Mouse (Mus musculus): Measurements from ENCODE around the gene Osbpl6. TPM values are rescaled to one million over a fixed set of nuclear protein-coding genes. Genes with fewer than 3 reads are reported as not detected.

Gene Osbpl6
- total RNA-seq, 1 experiment from 2014 or later = not detected

DNA sequence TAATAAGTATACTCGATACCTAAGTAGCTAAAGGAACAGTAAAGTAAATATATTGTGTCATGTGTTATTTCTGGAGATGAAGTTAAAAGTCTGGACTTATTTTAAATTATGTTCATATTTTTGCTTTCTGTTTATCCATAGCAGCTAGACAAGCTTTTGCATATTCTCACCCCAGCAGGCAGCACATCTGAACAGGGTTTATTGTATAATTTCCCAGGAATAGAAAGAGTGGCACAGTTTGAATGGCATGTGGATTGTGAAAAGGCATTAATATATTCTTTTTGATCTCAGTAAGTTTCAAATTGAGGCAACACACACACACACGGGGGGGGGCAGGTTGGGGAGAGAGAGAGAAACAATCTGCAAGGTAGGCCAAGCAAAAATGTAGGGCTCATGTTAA, 6.6 kb downstream of the Osbpl6 start:
- ATAC-seq (replicated peaks; ENCODE audit: insufficient number of reproducible peaks, low FRiP score, low TSS enrichment, poor library complexity, severe bottlenecking) = no peak

DNA sequence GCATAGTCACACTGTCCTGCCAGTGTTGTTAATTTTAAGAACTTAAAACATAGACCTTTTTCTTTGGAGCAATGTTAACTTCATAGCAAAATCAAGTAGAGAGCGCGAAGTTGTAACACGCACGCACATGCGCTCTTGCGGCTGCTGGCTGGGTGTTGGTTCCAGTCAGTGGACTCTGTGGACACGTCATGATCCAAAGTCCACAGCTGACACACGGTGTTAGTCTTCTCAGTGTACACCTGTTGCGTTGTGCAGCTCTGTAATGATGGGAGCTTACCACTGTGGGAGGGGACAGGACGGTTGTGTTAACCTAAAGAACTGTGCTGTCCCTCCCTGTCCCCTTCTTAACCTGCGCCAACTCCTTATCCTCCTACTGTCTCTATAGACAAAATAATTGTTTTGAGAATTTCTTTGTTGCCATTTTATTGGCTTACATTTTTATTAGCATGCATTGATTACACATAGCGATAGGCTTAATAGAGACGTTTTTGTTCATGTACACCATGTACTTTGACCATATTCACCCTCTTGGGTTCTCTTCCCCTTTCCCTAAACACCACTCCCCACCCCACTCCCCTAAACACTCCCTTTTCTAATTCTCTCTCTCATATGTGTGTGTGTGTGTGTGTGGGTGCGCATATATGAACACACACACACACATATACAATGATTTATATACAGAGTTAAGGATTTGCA, 11.3 kb downstream of the Osbpl6 start:
- no peak for ATAC-seq (replicated peaks; ENCODE audit: insufficient number of reproducible peaks, low FRiP score, low TSS enrichment, poor library complexity, severe bottlenecking)

- ATAC-seq (replicated peaks; ENCODE audit: insufficient number of reproducible peaks, low FRiP score, low TSS enrichment, poor library complexity, severe bottlenecking) = no peak
These were observed 11.8 kb downstream of the Osbpl6 start for GRCm38 (mm10) chr2:76418142-76418518.

DNA sequence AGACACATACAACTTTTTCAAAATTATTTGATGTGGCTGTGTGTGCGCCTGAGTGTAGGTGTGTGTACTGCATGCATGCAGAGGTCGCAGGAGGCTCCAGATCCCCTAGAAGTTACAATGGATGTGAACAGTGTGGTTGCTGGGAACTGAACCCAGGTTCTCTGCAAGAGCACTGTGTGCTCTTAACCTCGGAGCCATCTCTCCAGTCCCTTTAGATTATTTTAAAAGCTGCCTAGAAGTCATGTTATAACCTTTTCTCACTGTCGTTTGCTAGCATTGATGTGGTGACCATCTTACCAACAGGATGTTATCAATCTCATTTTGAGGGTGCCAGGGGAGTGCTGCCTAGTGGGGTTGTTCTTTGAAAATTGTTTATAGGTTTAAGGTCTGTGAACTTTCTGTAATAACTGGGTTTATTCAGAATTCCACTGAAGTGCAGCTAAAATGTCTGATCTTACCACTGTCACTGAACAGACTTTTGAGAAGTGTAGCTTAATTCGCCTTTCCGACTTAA, 15.2 kb downstream of the Osbpl6 start:
- no peak for ATAC-seq (replicated peaks; ENCODE audit: insufficient number of reproducible peaks, low FRiP score, low TSS enrichment, poor library complexity, severe bottlenecking)

DNA sequence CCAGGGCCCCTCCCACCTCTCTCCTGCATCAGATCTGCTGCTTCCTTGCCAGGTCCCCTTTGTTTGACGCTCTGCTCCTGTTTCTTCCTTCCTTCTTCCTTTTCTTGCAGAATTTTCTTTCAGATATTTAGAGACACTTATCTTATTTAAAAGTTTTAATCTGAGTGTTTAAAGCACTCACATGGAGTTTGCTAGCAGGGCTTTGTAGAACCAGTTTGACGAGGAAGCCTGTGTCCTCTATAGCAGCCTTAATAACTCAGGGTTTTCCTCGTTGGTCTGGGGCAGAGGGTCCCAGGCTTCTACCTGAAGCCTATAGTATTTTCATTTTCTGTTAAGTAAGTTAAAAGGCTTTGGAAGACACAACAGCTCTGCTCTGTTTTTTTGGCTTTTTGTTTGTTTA, 20.5 kb downstream of the Osbpl6 start:
- ATAC-seq (replicated peaks; ENCODE audit: insufficient number of reproducible peaks, low FRiP score, low TSS enrichment, poor library complexity, severe bottlenecking) = no peak

DNA sequence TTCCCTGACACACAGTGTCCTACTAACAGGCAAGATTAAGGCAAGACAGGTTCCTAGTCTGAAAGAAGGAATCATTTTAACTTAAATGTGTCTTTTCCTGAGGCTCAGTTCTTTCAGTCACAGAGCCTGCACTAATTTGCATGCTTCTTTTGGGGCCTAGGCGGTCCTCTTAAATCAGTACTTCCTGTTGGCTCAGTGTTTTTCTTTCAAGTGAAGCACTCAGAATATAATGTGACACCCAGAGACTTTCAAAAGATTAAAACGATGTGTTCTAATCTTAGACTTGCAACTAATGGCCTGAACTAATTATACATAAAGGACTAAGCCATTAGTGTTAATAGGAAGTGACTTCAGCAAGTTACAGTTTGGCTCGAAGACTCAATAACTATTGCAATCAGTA, 23.0 kb downstream of the Osbpl6 start:
- ATAC-seq (replicated peaks; ENCODE audit: insufficient number of reproducible peaks, low FRiP score, low TSS enrichment, poor library complexity, severe bottlenecking) = no peak

- ATAC-seq (replicated peaks; ENCODE audit: insufficient number of reproducible peaks, low FRiP score, low TSS enrichment, poor library complexity, severe bottlenecking) = no peak
These were observed 23.5 kb downstream of the Osbpl6 start for GRCm38 (mm10) chr2:76429855-76430254.

GRCm38 (mm10) chr2:76430539-76430938, 24.2 kb downstream of the Osbpl6 start:
- no peak for ATAC-seq (replicated peaks; ENCODE audit: insufficient number of reproducible peaks, low FRiP score, low TSS enrichment, poor library complexity, severe bottlenecking)

GRCm38 (mm10) chr2:76434224-76434623, 27.9 kb downstream of the Osbpl6 start:
- no peak for ATAC-seq (replicated peaks; ENCODE audit: insufficient number of reproducible peaks, low FRiP score, low TSS enrichment, poor library complexity, severe bottlenecking)

- ATAC-seq (replicated peaks; ENCODE audit: insufficient number of reproducible peaks, low FRiP score, low TSS enrichment, poor library complexity, severe bottlenecking) = no peak
These were observed 29.4 kb downstream of the Osbpl6 start for GRCm38 (mm10) chr2:76435667-76436239.

GRCm38 (mm10) chr2:76437372-76437771, 31.1 kb downstream of the Osbpl6 start:
- ATAC-seq (replicated peaks; ENCODE audit: insufficient number of reproducible peaks, low FRiP score, low TSS enrichment, poor library complexity, severe bottlenecking) = no peak

DNA sequence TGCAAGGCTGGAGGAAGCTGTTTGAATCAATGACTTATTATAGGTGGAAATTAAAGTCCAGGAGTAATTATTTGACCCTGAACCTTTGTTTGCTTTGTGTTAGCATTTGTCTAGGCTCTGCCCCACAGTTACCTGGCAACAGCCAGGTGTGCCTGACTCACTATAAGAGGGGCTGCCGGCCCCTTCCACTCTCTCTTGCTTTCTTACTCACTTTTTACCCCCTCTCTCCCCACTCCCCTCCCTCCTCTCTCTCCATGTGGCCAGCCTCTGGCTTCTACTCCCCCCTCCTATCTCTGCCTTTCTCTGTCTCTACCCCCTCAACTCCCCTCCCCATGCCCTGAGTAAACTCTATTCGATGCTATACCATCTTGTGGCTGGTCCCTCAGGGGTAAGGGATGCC, 33.2 kb downstream of the Osbpl6 start:
- no peak for ATAC-seq (replicated peaks; ENCODE audit: insufficient number of reproducible peaks, low FRiP score, low TSS enrichment, poor library complexity, severe bottlenecking)

DNA sequence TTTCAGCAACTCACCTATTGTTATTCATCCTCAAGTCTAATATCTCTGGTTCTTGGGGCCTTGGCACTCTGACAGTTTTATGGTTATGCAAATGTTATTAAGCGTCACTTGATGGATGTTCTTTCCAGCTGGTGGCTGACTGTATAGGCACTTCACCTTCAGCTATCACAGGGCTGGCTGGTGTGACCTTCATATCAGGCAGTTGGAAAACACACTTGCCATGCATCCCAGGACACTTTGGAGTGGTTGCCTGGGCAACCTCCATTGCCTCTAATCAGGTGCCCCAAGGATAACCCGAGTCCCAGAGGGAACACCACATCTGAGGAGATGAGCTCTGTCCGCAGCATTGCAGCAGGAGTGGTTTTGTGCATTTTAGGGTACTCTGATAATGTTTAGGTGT, 35.8 kb downstream of the Osbpl6 start:
- no peak for ATAC-seq (replicated peaks; ENCODE audit: insufficient number of reproducible peaks, low FRiP score, low TSS enrichment, poor library complexity, severe bottlenecking)

- ATAC-seq (replicated peaks; ENCODE audit: insufficient number of reproducible peaks, low FRiP score, low TSS enrichment, poor library complexity, severe bottlenecking) = no peak
These were observed 43.6 kb downstream of the Osbpl6 start for GRCm38 (mm10) chr2:76449836-76450355.

DNA sequence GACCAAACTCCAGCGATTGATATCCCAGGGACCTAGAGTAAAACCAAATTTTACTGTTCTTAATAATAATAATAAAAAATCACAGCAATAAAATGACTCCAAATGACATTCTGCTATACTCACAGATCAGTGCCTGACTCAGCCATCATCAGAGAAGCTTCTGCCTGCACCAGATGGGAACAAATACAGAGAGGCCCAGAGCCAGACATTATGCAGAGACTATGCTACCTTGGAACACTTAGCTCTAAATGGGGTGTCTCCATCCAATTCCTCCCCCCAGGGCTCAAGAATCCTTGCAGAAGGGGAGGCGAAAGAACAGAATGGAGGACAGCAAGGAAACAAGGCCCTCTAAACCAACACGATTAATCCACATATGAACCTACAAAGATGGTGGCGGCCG, 60.4 kb downstream of the Osbpl6 start:
- ATAC-seq (replicated peaks; ENCODE audit: insufficient number of reproducible peaks, low FRiP score, low TSS enrichment, poor library complexity, severe bottlenecking) = no peak

- no peak for ATAC-seq (replicated peaks; ENCODE audit: insufficient number of reproducible peaks, low FRiP score, low TSS enrichment, poor library complexity, severe bottlenecking)
These were observed 61.9 kb downstream of the Osbpl6 start for GRCm38 (mm10) chr2:76468204-76468603.

DNA sequence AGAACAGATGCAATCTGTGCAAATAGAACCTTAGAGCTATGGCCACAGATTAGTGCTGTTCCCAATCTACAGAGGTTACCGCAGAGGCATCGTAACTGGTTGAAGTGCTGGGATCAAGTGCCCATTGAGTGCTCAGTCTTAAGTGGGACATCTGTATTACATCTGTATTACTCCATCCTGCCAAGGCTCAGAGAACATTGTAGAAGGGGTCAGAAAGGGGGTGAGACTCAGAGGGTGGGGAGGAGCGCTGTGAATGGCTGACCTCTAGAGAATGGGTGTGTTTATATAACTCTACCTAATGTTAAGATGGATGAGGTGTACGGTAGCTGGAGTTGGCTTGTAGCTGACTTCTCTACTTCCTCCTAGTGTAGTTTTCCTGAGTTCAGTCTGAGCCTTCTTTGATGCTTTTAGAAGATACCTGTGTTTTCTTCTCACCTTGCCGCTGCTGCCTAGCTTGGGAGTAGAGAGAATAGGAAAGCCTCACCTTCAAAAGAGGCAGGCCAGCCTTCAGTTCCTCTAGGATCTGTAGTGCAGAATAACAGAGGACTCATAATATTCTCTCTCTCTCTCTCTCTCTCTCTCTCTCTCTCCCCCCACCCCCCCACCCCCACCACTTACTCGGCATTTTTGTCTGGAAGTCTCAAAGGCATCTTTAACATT, 62.9 kb downstream of the Osbpl6 start:
- no peak for ATAC-seq (replicated peaks; ENCODE audit: insufficient number of reproducible peaks, low FRiP score, low TSS enrichment, poor library complexity, severe bottlenecking)

DNA sequence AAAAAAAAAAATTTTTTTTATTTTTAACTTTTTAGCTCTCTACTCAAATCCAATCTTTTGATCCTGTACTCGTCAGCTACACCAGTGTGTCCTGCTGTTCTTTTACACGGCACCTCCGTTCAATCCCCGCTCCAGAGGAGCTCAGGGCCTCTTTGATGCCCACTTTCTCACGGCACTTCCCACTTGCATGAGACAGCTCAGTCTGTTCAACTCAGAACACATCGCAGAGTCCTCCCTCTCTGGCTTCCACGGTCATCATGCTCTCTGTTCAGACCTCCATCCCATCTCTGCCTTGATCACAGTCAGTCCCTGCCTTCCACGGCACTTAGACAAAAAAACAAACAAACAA, 63.4 kb downstream of the Osbpl6 start:
- ATAC-seq (replicated peaks; ENCODE audit: insufficient number of reproducible peaks, low FRiP score, low TSS enrichment, poor library complexity, severe bottlenecking) = no peak

- ATAC-seq (replicated peaks; ENCODE audit: insufficient number of reproducible peaks, low FRiP score, low TSS enrichment, poor library complexity, severe bottlenecking) = no peak
These were observed 64.1 kb downstream of the Osbpl6 start for GRCm38 (mm10) chr2:76470391-76470790.

DNA sequence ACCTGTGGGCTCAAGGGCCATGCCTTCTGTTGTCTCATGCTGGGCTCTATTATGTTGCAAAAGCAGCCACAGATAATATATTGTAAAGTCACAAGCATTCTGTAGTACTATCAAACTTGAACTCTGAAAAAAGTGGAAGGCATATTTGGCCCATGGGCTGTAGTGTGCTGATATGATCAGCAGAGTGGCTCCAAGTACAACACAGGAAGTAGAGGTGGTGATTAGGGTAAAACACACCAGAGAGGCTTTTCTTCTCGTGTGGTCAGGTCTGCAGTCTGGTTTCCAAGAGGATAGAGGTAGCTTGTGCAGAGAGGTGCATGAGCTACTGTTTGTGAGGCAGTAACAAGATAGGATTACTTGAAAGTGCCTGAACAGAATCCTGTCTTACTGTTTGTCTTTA, 69.5 kb downstream of the Osbpl6 start:
- ATAC-seq (replicated peaks; ENCODE audit: insufficient number of reproducible peaks, low FRiP score, low TSS enrichment, poor library complexity, severe bottlenecking) = no peak

Measured in monocyte, adult 5-6 weeks (primary cell).